Mouse (Mus musculus): ENCODE results near the gene Fkbp11. TPM values are rescaled to one million over a fixed set of nuclear protein-coding genes. Genes with fewer than 3 reads are reported as not detected.

Gene Fkbp11
- polyA plus RNA-seq, 1 experiment from 2014 or later: 20.4 TPM

DNA sequence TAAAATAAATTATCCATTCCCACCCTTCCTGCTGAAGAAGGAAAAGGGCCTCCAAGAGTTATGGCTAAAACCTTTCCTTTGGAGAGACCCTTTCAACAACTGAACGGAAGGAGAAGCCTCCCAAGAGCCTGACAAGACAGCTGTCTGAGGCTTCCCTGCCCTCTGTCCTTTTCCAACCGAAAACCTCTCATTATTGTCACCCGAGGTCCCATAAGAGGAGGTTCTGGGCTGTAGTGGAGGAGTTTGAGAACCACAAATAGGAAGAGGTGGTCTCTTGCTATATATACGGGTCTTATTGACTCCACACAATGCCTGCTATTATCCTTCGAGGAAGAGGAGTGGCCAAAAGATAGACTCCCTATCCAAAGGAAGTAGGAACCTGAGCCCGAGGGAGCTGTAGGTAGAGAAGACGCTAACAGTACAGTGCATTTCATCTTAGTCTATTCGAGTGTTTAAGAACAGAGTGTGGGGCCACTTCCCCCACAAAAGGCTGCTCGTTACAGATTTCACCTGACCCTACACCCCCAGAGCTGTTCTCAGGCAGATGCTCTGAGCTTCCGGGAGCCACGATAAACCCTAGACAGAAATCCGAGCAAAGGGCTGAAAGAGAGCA is 43.9 kb upstream of the Fkbp11 start:
- 6% methylated on average over 12 of the region's 12 CpGs for WGBS (ENCODE audit: insufficient replicate concordance)
- no peaks in the 10 kb centered on the region for H3K9me3 ChIP-seq (replicated peaks; ENCODE audit: control insufficient read depth, low read length)
- peak overlapping the region; percentile 58 for H3K9ac ChIP-seq (ENCODE audit: low read depth, low read length)
- H3K27ac ChIP-seq (ENCODE audit: low read depth, low read length): no peak overlapping the region
- H3K27me3 ChIP-seq (ENCODE audit: control insufficient read depth, insufficient read depth, low read length): peaks cover 77% of the 10 kb centered on the region
- H3K4me3 ChIP-seq (ENCODE audit: low read depth, low read length): peak overlapping the region; percentile 46
- no peaks in the 10 kb centered on the region for H3K36me3 ChIP-seq (ENCODE audit: control insufficient read depth, insufficient read depth, low read length)
- ATAC-seq (replicated peaks; ENCODE audit: insufficient number of reproducible peaks, low FRiP score, low TSS enrichment): no peak
- H3K4me1 ChIP-seq (ENCODE audit: control insufficient read depth, insufficient read depth, low read length): peaks cover 13% of the 10 kb centered on the region
- H3K4me2 ChIP-seq: peak overlapping the region; percentile 75

DNA sequence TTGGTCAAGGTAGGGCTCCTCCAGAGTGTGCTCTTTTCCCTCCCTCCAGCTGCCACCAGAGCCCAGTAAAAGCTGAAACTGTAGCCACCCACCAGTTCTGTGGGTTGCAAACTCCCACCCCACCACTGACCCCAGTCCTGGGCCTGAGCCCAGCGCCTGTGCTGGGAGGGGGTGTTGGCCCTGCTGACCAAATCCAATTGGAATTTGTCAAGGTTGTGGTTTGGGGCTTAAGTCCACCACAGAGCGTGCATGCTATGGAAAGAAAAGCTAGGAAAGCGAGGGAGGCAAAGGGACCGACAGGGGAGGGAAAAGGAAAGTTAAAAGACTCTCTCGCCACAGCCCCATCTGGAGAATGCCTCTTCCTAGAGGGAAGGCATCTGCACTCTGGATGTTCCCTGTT is 40.3 kb upstream of the Fkbp11 start:
- Histone ChIP-seq H3K4me3 (ENCODE audit: low read depth, low read length) (no peak overlapping the region), H3K9ac (ENCODE audit: low read depth, low read length) (no peak overlapping the region), H3K27me3 (ENCODE audit: control insufficient read depth, insufficient read depth, low read length) (peaks cover 54% of the 10 kb centered on the region), H3K4me2 (no peak overlapping the region), H3K9me3 (replicated peaks; ENCODE audit: control insufficient read depth, low read length) (no peaks in the 10 kb centered on the region), H3K36me3 (ENCODE audit: control insufficient read depth, insufficient read depth, low read length) (no peaks in the 10 kb centered on the region), H3K4me1 (ENCODE audit: control insufficient read depth, insufficient read depth, low read length) (peaks cover 6% of the 10 kb centered on the region; the same call in 1 of the 2 replicates), H3K27ac (ENCODE audit: low read depth, low read length) (no peak overlapping the region)
- WGBS (ENCODE audit: insufficient replicate concordance): 18% methylated on average over 5 of the region's 5 CpGs
- ATAC-seq (replicated peaks; ENCODE audit: insufficient number of reproducible peaks, low FRiP score, low TSS enrichment): no peak

DNA sequence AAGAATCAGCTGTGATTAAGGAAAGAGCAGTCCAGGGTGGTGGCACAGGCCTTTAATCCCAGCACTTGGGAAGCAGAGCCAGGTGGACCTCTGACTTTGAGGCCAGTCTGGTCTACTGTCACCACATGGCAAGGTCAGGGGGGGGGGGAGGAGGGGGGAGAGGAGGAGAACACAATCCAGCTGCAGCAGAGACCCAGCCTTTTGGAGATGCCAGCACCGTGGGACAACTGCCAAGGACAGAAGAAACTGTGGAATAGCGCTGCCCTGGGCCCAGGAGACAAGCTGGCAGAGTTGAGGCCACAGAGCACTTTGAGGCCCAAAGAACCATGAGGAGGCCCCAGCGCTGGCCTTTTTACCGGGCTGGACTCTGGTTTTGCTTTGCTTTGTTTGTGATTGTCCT is 37.9 kb upstream of the Fkbp11 start:
- Histone ChIP-seq H3K4me3 (ENCODE audit: low read depth, low read length) (no peak overlapping the region), H3K4me1 (ENCODE audit: control insufficient read depth, insufficient read depth, low read length) (peaks cover 9% of the 10 kb centered on the region; the same call in 1 of the 2 replicates), H3K4me2 (no peak overlapping the region), H3K36me3 (ENCODE audit: control insufficient read depth, insufficient read depth, low read length) (no peaks in the 10 kb centered on the region), H3K9me3 (replicated peaks; ENCODE audit: control insufficient read depth, low read length) (no peaks in the 10 kb centered on the region), H3K27me3 (ENCODE audit: control insufficient read depth, insufficient read depth, low read length) (peaks cover 31% of the 10 kb centered on the region), H3K9ac (ENCODE audit: low read depth, low read length) (no peak overlapping the region), H3K27ac (ENCODE audit: low read depth, low read length) (no peak overlapping the region)
- 76% methylated on average over 4 of the region's 4 CpGs for WGBS (ENCODE audit: insufficient replicate concordance)
- ATAC-seq (replicated peaks; ENCODE audit: insufficient number of reproducible peaks, low FRiP score, low TSS enrichment): no peak

DNA sequence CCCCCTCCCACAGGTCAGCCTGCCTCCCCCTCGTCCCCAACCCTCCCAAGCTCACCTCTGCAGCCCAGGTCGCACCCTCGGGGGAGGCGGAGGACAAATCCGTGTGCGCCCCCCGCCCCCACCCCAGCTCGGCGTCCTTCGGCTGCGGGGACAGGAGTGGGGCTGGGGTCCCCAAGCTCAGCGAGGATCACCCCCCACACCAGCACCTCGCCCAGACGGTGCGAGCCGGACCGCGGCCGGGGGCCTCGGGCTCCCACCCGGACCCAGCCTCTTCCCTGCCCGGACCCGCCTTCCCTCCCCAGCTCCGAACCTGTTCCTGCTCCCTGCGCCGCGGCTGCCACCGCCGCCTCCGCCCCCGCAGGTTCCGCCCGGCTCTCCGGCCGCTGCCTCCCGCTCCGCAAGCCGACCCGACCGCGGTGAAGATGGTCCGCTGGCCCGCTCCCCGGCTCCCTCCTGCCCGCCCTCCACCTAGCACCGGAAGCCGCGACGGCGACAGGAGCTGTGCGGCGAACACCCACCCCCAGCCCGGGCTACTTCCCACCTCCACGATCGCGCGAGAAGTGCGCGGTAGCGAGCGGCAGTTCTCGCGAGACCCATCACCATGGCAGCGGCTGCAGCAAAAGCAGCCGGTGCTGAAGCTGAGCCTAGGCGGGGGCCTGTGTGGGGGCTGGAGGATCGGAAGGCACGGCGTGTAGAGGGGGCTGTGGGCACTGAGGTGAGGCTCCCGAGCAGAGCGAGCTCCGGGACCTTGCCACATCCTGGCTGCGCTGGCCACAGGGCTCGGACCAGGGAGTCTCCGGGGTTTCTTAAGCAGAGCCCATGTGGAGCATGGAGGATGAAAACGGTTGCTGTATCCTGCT is 34.9 kb upstream of the Fkbp11 start, which contains the start of gene Arf3:
Arf3 (minus strand) TSS at position 545 of the 860 bp plus-strand sequence.
- Histone ChIP-seq H3K27ac (ENCODE audit: low read depth, low read length) (peak within 1 kb of the TSS; percentile 74), H3K36me3 (ENCODE audit: control insufficient read depth, insufficient read depth, low read length) (peaks cover 4% of the 10 kb centered on the region; the same call in 1 of the 2 replicates), H3K4me2 (peak within 1 kb of the TSS; percentile 93), H3K9me3 (replicated peaks; ENCODE audit: control insufficient read depth, low read length) (no peaks in the 10 kb centered on the region), H3K4me1 (ENCODE audit: control insufficient read depth, insufficient read depth, low read length) (peaks cover 10% of the 10 kb centered on the region; the same call in 1 of the 2 replicates), H3K9ac (ENCODE audit: low read depth, low read length) (peak within 1 kb of the TSS; percentile 86), H3K27me3 (ENCODE audit: control insufficient read depth, insufficient read depth, low read length) (peaks cover 15% of the 10 kb centered on the region), H3K4me3 (ENCODE audit: low read depth, low read length) (peak within 1 kb of the TSS; percentile 99)
- under 1% methylated on average over 69 of the region's 76 CpGs for WGBS (ENCODE audit: insufficient replicate concordance)
- peak; percentile 91 for ATAC-seq (replicated peaks; ENCODE audit: insufficient number of reproducible peaks, low FRiP score, low TSS enrichment)

DNA sequence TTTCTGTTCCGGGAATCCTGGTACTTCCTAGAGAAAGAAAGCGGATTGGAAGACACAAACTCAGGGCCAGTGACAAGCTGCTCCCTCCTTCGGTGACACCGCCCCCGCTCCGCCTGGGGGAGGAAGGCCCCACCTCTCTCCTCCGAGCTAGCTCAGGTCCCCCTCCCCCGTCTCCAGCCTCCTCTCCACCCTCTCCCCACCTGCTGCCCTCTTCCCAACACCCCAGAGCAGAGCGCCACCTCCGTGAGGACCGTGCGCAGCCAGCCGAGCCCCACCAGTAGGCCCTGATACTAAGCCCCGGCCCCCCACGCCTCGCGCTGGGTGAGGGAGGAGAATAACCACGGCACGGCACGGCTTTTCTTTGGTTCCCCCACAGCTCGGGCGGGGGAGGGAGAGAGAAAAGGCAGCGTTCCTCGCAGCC is 34.2 kb upstream of the Fkbp11 start:
- ATAC-seq (replicated peaks; ENCODE audit: insufficient number of reproducible peaks, low FRiP score, low TSS enrichment): peak; percentile 71

DNA sequence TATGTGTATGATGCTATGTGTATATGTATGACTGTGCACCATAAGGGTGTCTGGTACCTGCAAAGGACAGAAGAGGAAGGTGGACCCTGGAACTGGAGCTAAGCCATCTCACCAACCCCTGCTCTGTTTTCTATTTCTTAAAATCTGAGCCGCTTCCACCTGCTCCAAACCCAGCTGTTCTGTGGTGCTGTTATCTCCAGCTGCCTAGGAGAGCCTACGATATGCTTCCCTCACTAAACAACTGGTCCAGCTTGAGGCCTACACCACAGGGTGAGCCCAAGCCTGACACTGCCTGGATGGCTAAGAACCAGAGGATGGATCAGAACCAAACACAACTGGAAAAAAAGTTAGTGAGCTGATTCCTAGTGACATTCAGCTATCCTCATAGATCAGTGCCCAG is 26.1 kb upstream of the Fkbp11 start:
- 65% methylated on average over 2 of the region's 2 CpGs for WGBS (ENCODE audit: insufficient replicate concordance)
- Histone ChIP-seq H3K9ac (ENCODE audit: low read depth, low read length) (no peak overlapping the region), H3K4me3 (ENCODE audit: low read depth, low read length) (no peak overlapping the region), H3K9me3 (replicated peaks; ENCODE audit: control insufficient read depth, low read length) (no peaks in the 10 kb centered on the region), H3K27ac (ENCODE audit: low read depth, low read length) (no peak overlapping the region), H3K4me2 (no peak overlapping the region), H3K4me1 (ENCODE audit: control insufficient read depth, insufficient read depth, low read length) (peaks cover 6% of the 10 kb centered on the region; the same call in 1 of the 2 replicates), H3K27me3 (ENCODE audit: control insufficient read depth, insufficient read depth, low read length) (no peaks in the 10 kb centered on the region), H3K36me3 (ENCODE audit: control insufficient read depth, insufficient read depth, low read length) (peaks cover 12% of the 10 kb centered on the region; the same call in 1 of the 2 replicates)
- ATAC-seq (replicated peaks; ENCODE audit: insufficient number of reproducible peaks, low FRiP score, low TSS enrichment): no peak

More for the DNA sequence above, 34.2 kb upstream of the Fkbp11 start:
- H3K9ac ChIP-seq (ENCODE audit: low read depth, low read length): peak overlapping the region; percentile 86
- peaks cover 10% of the 10 kb centered on the region; the same call in 1 of the 2 replicates for H3K4me1 ChIP-seq (ENCODE audit: control insufficient read depth, insufficient read depth, low read length)
- H3K9me3 ChIP-seq (replicated peaks; ENCODE audit: control insufficient read depth, low read length): no peaks in the 10 kb centered on the region
- H3K4me2 ChIP-seq: peak overlapping the region; percentile 93
- H3K4me3 ChIP-seq (ENCODE audit: low read depth, low read length): peak overlapping the region; percentile 99
- peaks cover 13% of the 10 kb centered on the region for H3K27me3 ChIP-seq (ENCODE audit: control insufficient read depth, insufficient read depth, low read length)
- H3K27ac ChIP-seq (ENCODE audit: low read depth, low read length): peak overlapping the region; percentile 74
- peaks cover 4% of the 10 kb centered on the region; the same call in 1 of the 2 replicates for H3K36me3 ChIP-seq (ENCODE audit: control insufficient read depth, insufficient read depth, low read length)
- under 1% methylated on average over 21 of the region's 24 CpGs for WGBS (ENCODE audit: insufficient replicate concordance)

DNA sequence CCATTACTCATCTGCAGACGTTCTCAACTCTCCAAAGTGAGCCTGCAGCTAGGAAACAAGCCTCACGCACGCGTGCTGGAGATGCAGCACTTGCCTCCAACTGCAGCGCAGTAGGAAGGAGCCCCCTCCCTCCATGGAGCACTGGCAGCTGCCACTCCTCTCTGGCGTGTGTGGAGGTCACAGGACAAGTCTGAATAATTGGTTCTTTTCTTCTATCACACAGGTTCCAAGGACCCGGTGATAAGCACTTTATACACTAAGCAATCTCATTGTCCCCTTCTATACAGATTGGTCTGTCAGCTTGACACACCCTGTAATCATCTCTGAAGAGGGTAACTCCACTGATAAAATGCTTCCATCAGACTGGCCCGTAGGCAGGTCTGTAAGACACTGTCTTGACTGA is 25.0 kb upstream of the Fkbp11 start:
- H3K4me3 ChIP-seq (ENCODE audit: low read depth, low read length): no peak overlapping the region
- H3K27me3 ChIP-seq (ENCODE audit: control insufficient read depth, insufficient read depth, low read length): no peaks in the 10 kb centered on the region
- peaks cover 6% of the 10 kb centered on the region; the same call in 1 of the 2 replicates for H3K4me1 ChIP-seq (ENCODE audit: control insufficient read depth, insufficient read depth, low read length)
- ATAC-seq (replicated peaks; ENCODE audit: insufficient number of reproducible peaks, low FRiP score, low TSS enrichment): no peak
- peaks cover 10% of the 10 kb centered on the region; the same call in 1 of the 2 replicates for H3K36me3 ChIP-seq (ENCODE audit: control insufficient read depth, insufficient read depth, low read length)
- H3K9ac ChIP-seq (ENCODE audit: low read depth, low read length): no peak overlapping the region
- H3K27ac ChIP-seq (ENCODE audit: low read depth, low read length): no peak overlapping the region
- no peak overlapping the region for H3K4me2 ChIP-seq
- 63% methylated on average over 8 of the region's 8 CpGs for WGBS (ENCODE audit: insufficient replicate concordance)
- H3K9me3 ChIP-seq (replicated peaks; ENCODE audit: control insufficient read depth, low read length): no peaks in the 10 kb centered on the region

DNA sequence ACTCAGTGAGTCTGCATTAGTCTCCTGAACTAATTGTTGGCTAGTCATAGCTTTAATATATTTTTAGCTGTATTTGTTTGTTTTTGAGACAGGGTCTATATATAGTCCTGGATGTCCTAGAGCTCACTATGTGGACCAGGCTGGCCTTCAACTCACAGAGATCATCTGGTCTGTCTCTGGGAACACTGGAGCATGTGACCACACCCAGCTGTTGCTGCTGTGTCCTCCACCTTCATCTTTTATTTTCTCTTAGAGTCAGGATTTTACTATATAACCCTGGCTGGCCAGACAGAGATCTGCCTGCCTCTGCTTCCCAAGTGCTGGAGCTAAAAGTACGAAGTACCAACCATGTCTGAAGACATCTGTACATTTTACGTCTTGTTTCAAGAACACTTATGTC is 21.1 kb upstream of the Fkbp11 start:
- H3K27ac ChIP-seq (ENCODE audit: low read depth, low read length): no peak overlapping the region
- WGBS (ENCODE audit: insufficient replicate concordance): 86% methylated on average over 2 of the region's 2 CpGs
- H3K4me3 ChIP-seq (ENCODE audit: low read depth, low read length): no peak overlapping the region
- no peaks in the 10 kb centered on the region for H3K27me3 ChIP-seq (ENCODE audit: control insufficient read depth, insufficient read depth, low read length)
- H3K36me3 ChIP-seq (ENCODE audit: control insufficient read depth, insufficient read depth, low read length): 0 out of 2 replicates have a peak, but pooled peaks cover 4% of the 10 kb centered on the region
- H3K9ac ChIP-seq (ENCODE audit: low read depth, low read length): no peak overlapping the region
- H3K4me2 ChIP-seq: no peak overlapping the region
- 0 out of 2 replicates have a peak, but pooled peaks cover 7% of the 10 kb centered on the region for H3K4me1 ChIP-seq (ENCODE audit: control insufficient read depth, insufficient read depth, low read length)
- H3K9me3 ChIP-seq (replicated peaks; ENCODE audit: control insufficient read depth, low read length): no peaks in the 10 kb centered on the region
- ATAC-seq (replicated peaks; ENCODE audit: insufficient number of reproducible peaks, low FRiP score, low TSS enrichment): no peak
